Mouse (Mus musculus): ENCODE data around the gene Mast2. TPM values are rescaled to one million over a fixed set of nuclear protein-coding genes. Genes with fewer than 3 reads are reported as not detected.
A peak's percentile ranks its signal among the peaks of the same experiment; 100 is the strongest.

Gene Mast2
- polyA plus RNA-seq, 1 experiment = 63.0 TPM

- no peak for DNase-seq
- Histone ChIP-seq H3K4me3 (replicated peaks; ENCODE audit: extremely low read depth, low read depth, low read length) (no peak overlapping the region), H3K4me1 (ENCODE audit: control insufficient read depth, insufficient read depth, low read length) (no peaks in the 10 kb centered on the region)
- TF ChIP-seq CTCF (IDR thresholded peaks at IDR 0.05; ENCODE audit: insufficient read depth, low read length) (no peak), POLR2A (IDR thresholded peaks at IDR 0.05; ENCODE audit: borderline replicate concordance, extremely low read depth, low read depth, low read length) (no peak)
- 62% methylated on average over 1 of the region's 1 CpGs for WGBS
These were observed 92.3 kb downstream of the Mast2 start for GRCm38 (mm10) chr4:116371676-116372075.

DNA sequence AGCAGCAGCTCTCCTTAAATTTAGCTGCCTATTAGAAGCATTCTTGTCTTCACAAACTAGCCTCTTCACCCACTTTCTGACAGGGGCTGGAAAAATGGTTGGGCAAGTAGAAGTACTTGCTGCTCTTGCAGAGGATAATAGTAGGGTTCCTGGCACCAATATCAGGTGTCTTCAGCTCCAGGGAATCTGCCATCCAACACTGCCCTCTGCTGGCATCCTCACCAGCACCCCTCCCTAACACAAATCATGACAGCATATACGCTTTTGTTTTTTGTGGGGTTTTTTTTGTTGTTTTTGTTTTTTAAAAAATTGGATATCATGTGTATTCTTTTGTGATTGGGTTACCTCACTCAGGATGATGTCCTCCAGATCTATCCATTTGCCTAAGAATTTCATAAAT, 105.9 kb downstream of the Mast2 start:
- TF ChIP-seq CTCF (IDR thresholded peaks at IDR 0.05; ENCODE audit: insufficient read depth, low read length) (peak; percentile 69), POLR2A (IDR thresholded peaks at IDR 0.05; ENCODE audit: borderline replicate concordance, extremely low read depth, low read depth, low read length) (no peak)
- WGBS = 97% methylated on average over 1 of the region's 1 CpGs
- Histone ChIP-seq H3K4me3 (replicated peaks; ENCODE audit: extremely low read depth, low read depth, low read length) (no peak overlapping the region), H3K4me1 (ENCODE audit: control insufficient read depth, insufficient read depth, low read length) (no peaks in the 10 kb centered on the region)
- peak; percentile 15 for DNase-seq

- no peak for TF ChIP-seq POLR2A (IDR thresholded peaks at IDR 0.05; ENCODE audit: borderline replicate concordance, extremely low read depth, low read depth, low read length)
- no peak for TF ChIP-seq CTCF (IDR thresholded peaks at IDR 0.05; ENCODE audit: insufficient read depth, low read length)
These were observed 111.1 kb downstream of the Mast2 start for GRCm38 (mm10) chr4:116352919-116353318.

GRCm38 (mm10) chr4:116352496-116352895, 111.5 kb downstream of the Mast2 start:
- H3K4me1 ChIP-seq (ENCODE audit: control insufficient read depth, insufficient read depth, low read length) = no peaks in the 10 kb centered on the region
- DNase-seq = no peak
- TF ChIP-seq CTCF (IDR thresholded peaks at IDR 0.05; ENCODE audit: insufficient read depth, low read length) (no peak), POLR2A (IDR thresholded peaks at IDR 0.05; ENCODE audit: borderline replicate concordance, extremely low read depth, low read depth, low read length) (no peak)
- no peak overlapping the region for H3K4me3 ChIP-seq (replicated peaks; ENCODE audit: extremely low read depth, low read depth, low read length)
- 64% methylated on average over 3 of the region's 3 CpGs for WGBS

More at GRCm38 (mm10) chr4:116352919-116353318, 111.1 kb downstream of the Mast2 start:
- DNase-seq = no peak
- Histone ChIP-seq H3K4me1 (ENCODE audit: control insufficient read depth, insufficient read depth, low read length) (no peaks in the 10 kb centered on the region), H3K4me3 (replicated peaks; ENCODE audit: extremely low read depth, low read depth, low read length) (no peak overlapping the region)
- 76% methylated on average over 3 of the region's 3 CpGs for whole genome bisulfite sequencing

GRCm38 (mm10) chr4:116342119-116342518, 121.9 kb downstream of the Mast2 start:
- Histone ChIP-seq H3K4me1 (ENCODE audit: control insufficient read depth, insufficient read depth, low read length) (no peaks in the 10 kb centered on the region), H3K4me3 (replicated peaks; ENCODE audit: extremely low read depth, low read depth, low read length) (no peak overlapping the region)
- peak; percentile 30 for DNase-seq
- TF ChIP-seq CTCF (IDR thresholded peaks at IDR 0.05; ENCODE audit: insufficient read depth, low read length) = no peak
- no peak for TF ChIP-seq POLR2A (IDR thresholded peaks at IDR 0.05; ENCODE audit: borderline replicate concordance, extremely low read depth, low read depth, low read length)

DNA sequence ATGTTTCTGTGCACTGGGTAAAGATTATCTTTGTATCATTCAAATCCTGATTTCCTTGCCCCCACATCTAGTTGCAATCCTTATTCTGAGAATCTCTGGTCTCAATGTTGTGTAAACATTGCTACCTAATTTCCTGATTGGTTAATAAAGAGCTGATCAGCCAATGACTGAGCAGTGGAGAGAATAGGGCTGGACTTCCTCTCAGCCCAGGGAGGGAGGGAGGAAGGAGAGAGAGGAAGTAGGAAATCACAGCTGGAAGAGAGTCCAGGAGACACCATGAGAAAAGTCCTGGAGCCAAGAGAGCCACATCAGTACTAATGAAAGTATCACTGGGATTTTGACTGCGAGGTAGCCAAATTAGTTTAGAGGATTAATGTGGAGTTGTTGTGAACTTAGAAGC, 127.7 kb downstream of the Mast2 start:
- TF ChIP-seq CTCF (IDR thresholded peaks at IDR 0.05; ENCODE audit: insufficient read depth, low read length) = no peak
- TF ChIP-seq POLR2A (IDR thresholded peaks at IDR 0.05; ENCODE audit: borderline replicate concordance, extremely low read depth, low read depth, low read length) = no peak
- no peaks in the 10 kb centered on the region for H3K4me1 ChIP-seq (ENCODE audit: control insufficient read depth, insufficient read depth, low read length)
- 87% methylated on average over 1 of the region's 1 CpGs for WGBS
- H3K4me3 ChIP-seq (replicated peaks; ENCODE audit: extremely low read depth, low read depth, low read length) = no peak overlapping the region
- DNase-seq = no peak

- WGBS = 87% methylated on average over 3 of the region's 3 CpGs
- no peak for DNase-seq
- TF ChIP-seq POLR2A (IDR thresholded peaks at IDR 0.05; ENCODE audit: borderline replicate concordance, extremely low read depth, low read depth, low read length) (no peak), CTCF (IDR thresholded peaks at IDR 0.05; ENCODE audit: insufficient read depth, low read length) (no peak)
These were observed 134.7 kb downstream of the Mast2 start for GRCm38 (mm10) chr4:116329256-116329655.

DNA sequence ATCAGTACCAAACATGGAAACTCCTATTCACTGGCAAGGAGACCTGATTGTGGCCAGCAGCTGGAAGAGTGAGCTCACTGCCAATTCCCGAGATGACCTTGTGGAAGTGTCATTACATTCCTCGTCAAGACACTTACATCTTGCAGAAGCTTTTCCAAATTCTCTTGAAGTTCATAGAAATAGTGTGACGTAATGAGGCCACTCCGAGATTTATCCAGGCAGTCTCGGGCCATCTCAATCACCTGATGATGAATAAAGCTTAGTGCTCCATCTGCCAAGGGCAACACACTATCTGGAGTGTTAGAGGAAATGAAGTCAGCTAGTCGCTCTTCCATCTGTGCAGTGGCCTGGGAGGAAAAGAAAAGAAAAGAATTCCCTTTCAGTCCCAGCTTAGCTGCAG, 141.9 kb downstream of the Mast2 start:
- no peak for DNase-seq
- WGBS = 76% methylated on average over 6 of the region's 6 CpGs
- Histone ChIP-seq H3K4me1 (ENCODE audit: control insufficient read depth, insufficient read depth, low read length) (no peaks in the 10 kb centered on the region), H3K4me3 (replicated peaks; ENCODE audit: extremely low read depth, low read depth, low read length) (no peak overlapping the region)
- TF ChIP-seq CTCF (IDR thresholded peaks at IDR 0.05; ENCODE audit: insufficient read depth, low read length) (no peak), POLR2A (IDR thresholded peaks at IDR 0.05; ENCODE audit: borderline replicate concordance, extremely low read depth, low read depth, low read length) (no peak)

More at GRCm38 (mm10) chr4:116329256-116329655, 134.7 kb downstream of the Mast2 start:
- Histone ChIP-seq H3K4me3 (replicated peaks; ENCODE audit: extremely low read depth, low read depth, low read length) (no peak overlapping the region), H3K4me1 (ENCODE audit: control insufficient read depth, insufficient read depth, low read length) (no peaks in the 10 kb centered on the region)

- Histone ChIP-seq H3K4me3 (replicated peaks; ENCODE audit: extremely low read depth, low read depth, low read length) (no peak overlapping the region), H3K4me1 (ENCODE audit: control insufficient read depth, insufficient read depth, low read length) (no peaks in the 10 kb centered on the region)
- TF ChIP-seq CTCF (IDR thresholded peaks at IDR 0.05; ENCODE audit: insufficient read depth, low read length) = no peak
- no peak for TF ChIP-seq POLR2A (IDR thresholded peaks at IDR 0.05; ENCODE audit: borderline replicate concordance, extremely low read depth, low read depth, low read length)
- WGBS = 90% methylated on average over 4 of the region's 4 CpGs
- no peak for DNase-seq
These were observed 146.4 kb downstream of the Mast2 start for GRCm38 (mm10) chr4:116317575-116317974.

GRCm38 (mm10) chr4:116304551-116304950, 159.4 kb downstream of the Mast2 start:
- TF ChIP-seq CTCF (IDR thresholded peaks at IDR 0.05; ENCODE audit: insufficient read depth, low read length) = no peak
- no peak for TF ChIP-seq POLR2A (IDR thresholded peaks at IDR 0.05; ENCODE audit: borderline replicate concordance, extremely low read depth, low read depth, low read length)
- no peak overlapping the region for H3K4me3 ChIP-seq (replicated peaks; ENCODE audit: extremely low read depth, low read depth, low read length)
- no peak for DNase-seq
- H3K4me1 ChIP-seq (ENCODE audit: control insufficient read depth, insufficient read depth, low read length) = peaks cover 4% of the 10 kb centered on the region
- WGBS = 5% methylated on average over 1 of the region's 1 CpGs

All from lung, adult 2 months (tissue).